Mouse (Mus musculus) kidney, adult 2 months (tissue): Measurements from ENCODE around the gene Rif1.

Experiments
- CTCF ChIP-seq: fragments of 200-500 bp; conservative IDR thresholded peaks from 2 replicates; pipeline ENCODE4 v1.5.1; 2011; ENCODE audit warnings: low read depth, mild to moderate bottlenecking, control low read depth, low read length, moderate library complexity, mixed read lengths; ENCODE audit not compliant: insufficient read depth, insufficient read length
- POLR2A ChIP-seq: fragments of 200-500 bp; IDR thresholded peaks from one replicate; pipeline ENCODE4 v1.6.1; 2011; ENCODE audit warnings: low read depth, low read length, control low read depth

DNA sequence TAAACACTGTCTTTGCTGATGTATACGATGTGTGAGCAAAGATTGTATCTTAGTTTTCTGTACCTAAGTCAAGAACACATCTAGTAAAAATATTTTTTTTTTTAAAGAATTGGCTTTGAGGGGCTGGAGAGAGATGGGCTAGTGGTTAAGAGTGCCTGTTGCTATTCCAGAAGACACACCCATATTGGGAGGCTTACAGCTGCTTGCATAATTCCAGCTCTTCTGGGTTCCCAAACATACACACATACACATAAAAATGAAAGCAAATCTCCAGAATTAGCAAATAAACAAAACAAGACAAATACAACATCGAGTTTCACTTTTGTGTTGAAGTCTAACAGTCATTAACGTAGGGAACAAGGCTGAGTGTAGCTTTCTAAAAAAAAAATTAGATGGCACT is 11.4 kb downstream of the Rif1 start:
- no peak for TF ChIP-seq CTCF
- TF ChIP-seq POLR2A = no peak
